Mouse (Mus musculus): ENCODE measurements around the gene Faap20.

Gene Faap20

GRCm38 (mm10) chr4:155283585-155283984 is 34.0 kb downstream of the Faap20 start:
- peak; percentile 61; the same call in 1 of the 2 replicates for ATAC-seq (ENCODE audit: low TSS enrichment)

- no peak for ATAC-seq (ENCODE audit: low TSS enrichment)
Measured at GRCm38 (mm10) chr4:155284521-155285379, 35.1 kb downstream of the Faap20 start.

- ATAC-seq (ENCODE audit: low TSS enrichment): no peak
Measured at GRCm38 (mm10) chr4:155286090-155286489, 36.5 kb downstream of the Faap20 start.

- no peak for ATAC-seq (ENCODE audit: low TSS enrichment)
Measured at GRCm38 (mm10) chr4:155287713-155288112, 38.1 kb downstream of the Faap20 start.

GRCm38 (mm10) chr4:155288586-155288985 is 39.0 kb downstream of the Faap20 start:
- no peak for ATAC-seq (ENCODE audit: low TSS enrichment)

GRCm38 (mm10) chr4:155290045-155290444 is 40.4 kb downstream of the Faap20 start:
- no peak for ATAC-seq (ENCODE audit: low TSS enrichment)

- no peak for ATAC-seq (ENCODE audit: low TSS enrichment)
Measured at GRCm38 (mm10) chr4:155292863-155293262, 43.3 kb downstream of the Faap20 start.

GRCm38 (mm10) chr4:155294381-155294780 is 44.8 kb downstream of the Faap20 start:
- ATAC-seq (ENCODE audit: low TSS enrichment): no peak

GRCm38 (mm10) chr4:155295026-155295590 is 45.5 kb downstream of the Faap20 start:
- ATAC-seq (ENCODE audit: low TSS enrichment): no peak

- ATAC-seq (ENCODE audit: low TSS enrichment): peak; percentile 75
Measured at GRCm38 (mm10) chr4:155295996-155296395, 46.4 kb downstream of the Faap20 start.

GRCm38 (mm10) chr4:155297057-155297456 is 47.5 kb downstream of the Faap20 start:
- no peak for ATAC-seq (ENCODE audit: low TSS enrichment)

- no peak for ATAC-seq (ENCODE audit: low TSS enrichment)
Measured at GRCm38 (mm10) chr4:155298826-155299225, 49.2 kb downstream of the Faap20 start.

- ATAC-seq (ENCODE audit: low TSS enrichment): no peak
Measured at GRCm38 (mm10) chr4:155300421-155301097, 51.0 kb downstream of the Faap20 start.

- ATAC-seq (ENCODE audit: low TSS enrichment): no peak
Measured at GRCm38 (mm10) chr4:155301098-155301447, 51.5 kb downstream of the Faap20 start.

- ATAC-seq (ENCODE audit: low TSS enrichment): 0 out of 2 replicates have a peak, but pooled peaks have one; percentile 12
Measured at GRCm38 (mm10) chr4:155301965-155302364, 52.4 kb downstream of the Faap20 start.

GRCm38 (mm10) chr4:155304508-155305096 is 55.0 kb downstream of the Faap20 start:
- ATAC-seq (ENCODE audit: low TSS enrichment): no peak

GRCm38 (mm10) chr4:155305531-155306031 is 56.0 kb downstream of the Faap20 start:
- peak; percentile 58 for ATAC-seq (ENCODE audit: low TSS enrichment)
